Mouse (Mus musculus): Measurements from ENCODE around the gene Kcnip4.

Kcnip4 gene

DNA sequence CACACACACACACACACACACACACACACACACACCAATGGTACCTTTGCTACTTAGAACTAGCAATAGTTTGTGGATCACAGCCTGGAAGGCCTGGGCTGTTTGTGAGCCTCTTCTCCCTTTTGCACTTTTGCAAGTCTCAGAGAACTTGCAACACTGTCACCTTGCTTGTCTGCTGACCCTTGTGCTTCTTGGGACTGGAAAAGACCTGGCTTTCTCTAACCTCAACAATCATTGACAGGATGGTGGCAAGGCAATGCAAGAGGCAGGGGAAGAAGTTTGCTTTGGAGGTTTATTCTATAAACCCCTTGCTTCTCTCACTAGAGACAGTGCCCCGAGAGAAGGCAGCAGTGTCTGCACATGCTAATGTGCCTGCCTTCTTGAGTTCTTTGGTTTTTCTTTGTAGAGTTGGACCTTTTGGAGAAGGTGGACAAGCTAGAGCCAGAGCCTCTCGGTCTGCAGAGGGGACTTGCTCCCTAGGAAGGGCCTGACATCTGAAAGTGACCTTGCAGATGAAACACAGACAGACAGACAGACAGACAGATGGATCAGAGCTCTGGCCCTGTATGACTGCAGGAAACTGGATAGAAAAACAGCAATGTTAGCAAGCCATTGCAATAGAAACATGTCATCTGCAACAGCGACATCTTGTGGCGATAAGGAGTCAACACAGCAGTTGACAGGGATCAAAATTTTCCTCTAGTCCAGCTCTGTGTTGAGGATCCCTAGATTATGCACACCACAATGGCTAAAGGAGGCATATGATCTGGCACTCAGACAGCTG, 174.4 kb downstream of the Kcnip4 start:
- DNase-seq, result peak; percentile 6

GRCm38 (mm10) chr5:49349541-49349940, 175.2 kb downstream of the Kcnip4 start:
- no peak for DNase-seq

- no peak for DNase-seq
Measured at GRCm38 (mm10) chr5:49348511-49348910, 176.2 kb downstream of the Kcnip4 start.

DNA sequence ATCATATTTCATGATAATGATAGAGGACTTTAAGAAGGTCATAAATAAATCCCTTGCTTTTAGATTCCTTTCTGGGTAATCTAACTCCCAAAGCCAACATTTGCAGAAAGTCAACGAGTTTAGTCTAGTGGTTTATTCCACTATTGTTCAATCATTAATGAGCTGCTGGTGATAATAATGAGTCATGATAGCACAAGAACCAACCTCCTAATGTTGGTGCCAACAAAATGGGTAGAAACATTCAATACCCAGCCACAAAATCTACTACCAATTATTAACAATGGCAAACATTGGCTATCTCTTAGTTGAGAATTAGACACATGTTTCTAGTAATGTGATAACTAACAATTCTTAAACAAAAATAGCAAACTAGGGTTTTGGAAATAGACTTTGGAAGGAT, 180.1 kb downstream of the Kcnip4 start:
- DNase-seq, result no peak

DNA sequence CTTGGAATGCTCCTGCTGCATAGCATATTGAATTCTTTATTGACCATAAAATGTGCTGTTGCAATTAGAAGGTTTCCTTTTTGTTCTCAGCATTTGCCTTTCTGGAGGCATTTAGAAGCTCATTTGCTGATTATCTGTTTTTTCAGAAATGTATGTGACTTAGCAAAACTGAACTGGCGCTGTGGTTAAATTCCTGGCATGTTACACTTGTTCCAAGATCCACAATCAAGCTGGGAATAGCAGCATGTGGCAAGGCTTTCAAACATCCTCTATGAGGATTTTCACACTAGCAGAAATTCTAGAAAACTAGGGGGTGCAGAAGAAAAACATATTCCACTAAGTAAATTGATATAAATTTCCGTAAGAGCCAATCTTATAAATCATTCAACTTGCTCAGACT, 187.5 kb downstream of the Kcnip4 start:
- DNase-seq, result no peak

DNA sequence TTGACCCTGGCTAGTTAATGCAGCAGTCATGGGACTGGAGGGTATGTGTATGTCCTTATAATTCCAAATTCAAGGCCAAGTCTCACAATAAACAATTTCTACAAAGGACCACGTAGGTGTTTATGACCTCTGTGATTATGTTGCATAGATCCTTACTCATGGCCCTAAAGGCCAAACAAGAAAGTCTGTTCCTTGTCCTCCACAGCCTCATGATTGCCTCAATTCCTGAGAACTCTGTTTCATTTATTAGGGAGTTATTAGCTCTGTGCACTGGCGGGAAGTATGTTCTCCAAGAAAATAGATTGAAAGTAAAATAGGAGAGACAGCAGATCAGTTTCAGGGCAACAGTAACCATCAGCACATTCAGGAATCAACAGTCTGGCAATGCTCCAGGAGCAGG, 191.6 kb downstream of the Kcnip4 start:
- no peak for DNase-seq

DNA sequence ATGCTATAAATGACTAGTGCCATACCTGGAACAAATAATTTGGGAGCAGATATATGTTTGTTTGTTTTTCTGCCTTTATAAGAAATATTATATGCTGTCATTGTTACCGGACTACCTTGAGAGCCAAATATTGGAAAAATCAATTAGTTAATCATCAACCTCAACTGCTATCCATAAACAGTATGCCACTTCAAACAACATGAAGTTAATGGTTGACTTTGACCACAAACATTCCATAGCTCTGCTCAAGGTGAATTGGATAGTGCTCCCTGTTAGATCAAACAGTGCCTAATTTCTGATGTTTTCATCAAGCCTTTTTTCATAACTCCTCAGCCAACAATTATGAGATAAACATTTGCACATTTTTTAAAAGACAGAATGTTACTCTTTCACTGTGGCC, 195.7 kb downstream of the Kcnip4 start:
- DNase-seq, result no peak

DNA sequence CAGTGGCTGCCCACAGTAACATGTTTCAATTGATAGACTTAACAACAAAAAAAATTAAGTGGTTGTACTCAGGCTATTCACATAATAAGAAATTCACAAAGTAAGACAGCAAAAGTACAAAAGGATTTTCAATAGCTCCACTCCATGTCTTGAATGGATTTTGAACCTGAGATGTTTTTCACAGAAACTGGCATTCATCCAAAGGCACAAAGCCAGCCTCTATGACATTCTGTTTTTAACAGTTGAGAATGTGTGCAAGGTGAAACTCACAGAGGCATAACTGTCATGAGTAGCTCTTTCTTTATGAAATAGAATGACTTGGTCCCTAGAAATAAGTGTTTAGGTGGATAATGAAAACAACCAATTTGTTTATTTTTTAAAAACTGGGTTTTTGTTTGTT, 206.0 kb downstream of the Kcnip4 start:
- DNase-seq, result no peak

- no peak for DNase-seq
Measured at GRCm38 (mm10) chr5:49317869-49318268, 206.8 kb downstream of the Kcnip4 start.

DNA sequence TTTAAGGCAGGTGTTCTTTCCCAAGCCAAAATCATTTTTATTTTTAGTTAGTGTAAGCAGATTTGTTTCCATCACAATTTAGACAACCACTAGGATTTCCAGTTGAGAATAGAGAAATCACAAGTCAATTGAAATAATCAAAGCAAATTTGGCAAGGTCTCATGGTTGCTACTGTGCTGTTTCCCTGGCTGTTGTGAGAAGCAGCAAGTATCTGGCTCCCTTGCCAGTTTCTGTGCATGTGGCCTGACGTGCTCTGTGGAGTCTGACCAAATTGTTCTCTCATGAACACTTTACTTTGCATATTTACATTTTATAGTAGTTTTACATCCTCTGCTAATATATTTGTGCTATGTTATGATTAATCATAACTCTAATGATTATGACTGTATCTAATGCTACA, 217.9 kb downstream of the Kcnip4 start:
- no peak for DNase-seq

DNA sequence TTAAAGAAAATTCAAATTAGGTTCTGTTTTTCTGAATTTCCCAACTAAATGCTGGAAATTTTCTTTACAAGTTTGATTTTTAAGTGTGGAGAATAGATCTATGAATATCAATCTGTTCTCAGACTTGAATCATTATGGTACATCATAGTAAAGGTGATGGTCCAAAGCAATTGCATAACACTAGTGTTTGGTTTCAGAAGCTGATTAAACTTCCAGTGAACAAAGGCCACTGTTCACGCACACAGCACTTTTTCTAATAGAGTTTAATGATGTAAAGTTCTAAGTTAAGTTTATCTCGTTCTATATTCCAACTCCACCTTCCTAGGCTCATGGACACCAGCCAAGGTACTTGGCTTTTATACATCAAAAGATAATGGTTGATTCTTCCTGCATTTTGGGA, 219.4 kb downstream of the Kcnip4 start:
- no peak for DNase-seq

DNA sequence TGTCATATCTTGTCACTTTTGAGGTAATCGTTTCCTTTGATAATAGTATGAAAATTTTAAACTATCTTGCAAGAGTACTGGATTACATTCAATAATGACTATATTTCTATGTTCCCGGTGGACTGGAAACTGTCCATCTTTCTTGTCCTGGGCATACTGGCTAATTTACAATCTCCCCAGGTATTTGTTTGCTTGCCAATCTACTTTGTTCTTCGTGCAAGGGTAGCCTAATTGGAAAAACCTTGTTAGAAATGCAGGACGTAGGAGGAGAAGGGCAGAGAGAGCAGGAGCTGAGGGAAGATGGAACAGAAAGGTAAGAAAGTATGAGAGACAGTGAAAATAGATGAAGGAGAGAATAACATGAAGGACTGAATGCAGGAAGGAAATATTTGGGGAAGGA, 226.1 kb downstream of the Kcnip4 start:
- no peak for DNase-seq

GRCm38 (mm10) chr5:49292421-49292820, 232.3 kb downstream of the Kcnip4 start:
- DNase-seq, result no peak

GRCm38 (mm10) chr5:49291801-49292200, 232.9 kb downstream of the Kcnip4 start:
- no peak for DNase-seq

DNA sequence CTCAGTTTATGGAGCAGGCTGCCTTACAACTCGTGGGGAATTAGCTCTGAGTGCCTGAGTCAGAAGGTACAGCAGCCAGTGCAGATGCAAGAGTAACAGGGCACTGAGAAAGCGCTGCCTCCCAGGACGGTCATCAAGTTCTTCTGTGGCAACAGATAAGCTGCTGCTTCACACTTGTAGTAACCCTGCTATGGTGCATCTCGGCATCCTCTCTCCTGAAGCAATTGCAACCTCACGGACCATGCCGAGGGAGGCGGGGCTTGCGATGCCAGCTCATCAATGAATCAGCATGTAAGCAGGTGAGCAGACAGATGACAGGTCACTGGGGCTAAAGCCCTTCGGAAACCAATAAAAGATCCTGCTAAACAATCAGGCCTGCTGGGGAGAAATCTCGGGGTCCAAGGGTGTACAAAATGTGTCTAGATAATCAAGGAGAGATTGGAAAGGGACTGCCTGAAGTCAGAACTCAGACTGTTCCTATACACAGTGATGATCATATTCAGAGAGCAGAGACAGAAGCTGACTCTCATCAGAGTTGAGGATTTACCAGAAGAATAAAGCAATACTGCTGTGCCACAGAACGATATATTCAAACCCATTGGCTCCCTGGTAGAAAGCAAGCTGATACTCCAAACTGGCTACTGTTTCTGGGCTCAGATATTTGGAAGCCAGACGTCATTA, 239.1 kb downstream of the Kcnip4 start:
- no peak for DNase-seq

DNA sequence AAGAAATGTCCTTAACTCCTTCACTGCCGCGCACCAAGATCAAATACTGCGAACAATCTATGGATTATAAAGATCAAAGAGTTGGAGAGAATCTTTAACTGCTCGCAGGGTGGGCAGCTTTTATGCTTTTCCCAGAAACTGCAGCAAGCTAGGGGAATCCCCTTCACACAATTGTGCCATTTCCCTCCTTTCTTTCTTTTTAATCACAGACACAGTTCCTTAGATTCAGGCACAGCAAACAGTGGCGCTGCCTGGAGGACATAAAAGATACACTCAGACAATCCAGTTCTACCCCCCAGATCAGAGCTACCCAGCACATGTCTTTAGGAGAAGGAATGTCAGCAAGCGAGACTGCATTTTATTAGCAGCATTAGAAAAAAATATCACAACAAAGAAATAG, 239.9 kb downstream of the Kcnip4 start:
- no peak for DNase-seq

DNA sequence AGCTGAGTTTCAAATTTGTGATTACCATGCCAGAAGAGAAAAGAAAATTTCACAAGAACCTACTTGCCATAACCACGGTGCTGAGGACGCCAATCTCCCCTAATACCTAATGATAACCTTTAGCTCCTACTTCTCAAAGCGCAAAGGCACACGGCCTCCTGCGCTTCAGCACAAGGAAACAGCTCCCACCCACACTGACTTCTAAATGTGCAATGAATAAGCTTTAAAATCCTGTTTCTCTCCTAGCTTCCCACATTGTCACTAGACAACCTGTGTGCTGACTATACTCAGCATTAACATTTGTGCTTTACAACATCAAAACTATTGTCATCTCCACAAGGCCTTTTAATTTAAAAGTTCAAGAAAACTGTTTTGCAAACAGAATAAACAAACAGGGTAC, 241.3 kb downstream of the Kcnip4 start:
- no peak for DNase-seq

DNA sequence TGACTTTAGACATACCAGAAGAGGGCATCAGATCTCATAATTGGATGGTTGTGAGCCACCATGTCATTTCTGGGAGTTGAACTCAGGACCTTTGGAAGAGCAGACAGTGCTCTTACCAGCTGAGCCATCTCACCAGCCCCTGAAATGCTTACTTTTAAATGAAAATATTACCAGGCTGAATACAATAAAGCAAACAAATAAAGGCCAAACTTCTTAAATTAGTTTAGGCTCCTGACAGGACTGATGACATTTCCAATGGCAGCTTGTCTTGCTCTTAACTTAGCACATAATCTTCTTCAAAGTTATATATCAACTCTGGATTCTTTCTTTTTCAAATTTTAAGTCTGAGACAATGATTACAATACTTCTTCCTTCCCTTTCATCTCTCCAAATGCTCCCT, 252.8 kb downstream of the Kcnip4 start:
- DNase-seq, result no peak

DNA sequence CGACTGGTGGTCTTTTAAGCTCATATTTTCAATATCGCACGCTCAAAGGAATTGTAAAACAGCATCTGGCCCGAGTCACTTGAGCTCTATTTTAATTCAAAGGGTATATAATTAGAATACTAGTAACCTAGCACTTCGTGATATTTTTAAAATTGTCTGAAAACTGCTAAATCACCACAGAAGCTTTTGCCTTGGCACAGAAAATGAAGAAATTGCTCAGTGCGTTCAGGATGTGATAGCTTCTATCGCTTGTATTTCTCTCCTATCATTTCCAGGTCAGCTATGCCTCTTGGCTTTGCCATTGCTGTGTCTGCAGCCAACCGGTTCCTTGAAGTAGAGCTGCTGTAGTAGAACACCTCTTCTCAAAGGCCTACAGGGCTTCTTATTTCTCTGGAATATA, 255.9 kb downstream of the Kcnip4 start:
- DNase-seq, result no peak

GRCm38 (mm10) chr5:49259356-49259755, 265.4 kb downstream of the Kcnip4 start:
- no peak for DNase-seq

GRCm38 (mm10) chr5:49256850-49257249, 267.9 kb downstream of the Kcnip4 start:
- no peak for DNase-seq

GRCm38 (mm10) chr5:49255983-49256382, 268.7 kb downstream of the Kcnip4 start:
- DNase-seq, result no peak

DNA sequence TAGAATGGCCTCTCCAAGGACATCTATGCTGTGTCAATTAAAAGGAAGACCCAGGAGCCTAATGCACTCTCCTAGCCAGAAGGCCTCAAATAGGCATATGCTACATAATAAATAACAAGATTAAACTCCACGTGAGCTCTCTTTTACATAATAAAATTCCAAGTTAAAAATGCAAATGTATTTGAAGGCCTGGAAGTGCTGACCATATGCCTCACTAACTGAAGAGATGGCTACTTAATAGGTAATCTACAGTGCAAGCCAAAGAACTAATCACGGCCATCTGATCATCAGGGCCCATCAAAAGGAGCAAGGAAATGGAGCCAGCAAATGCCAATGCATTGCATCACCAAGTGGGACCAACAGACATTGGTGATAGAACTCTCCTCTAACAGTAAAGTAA, 277.6 kb downstream of the Kcnip4 start:
- no peak for DNase-seq

- DNase-seq, result no peak
Measured at GRCm38 (mm10) chr5:49244414-49244813, 280.3 kb downstream of the Kcnip4 start.

DNA sequence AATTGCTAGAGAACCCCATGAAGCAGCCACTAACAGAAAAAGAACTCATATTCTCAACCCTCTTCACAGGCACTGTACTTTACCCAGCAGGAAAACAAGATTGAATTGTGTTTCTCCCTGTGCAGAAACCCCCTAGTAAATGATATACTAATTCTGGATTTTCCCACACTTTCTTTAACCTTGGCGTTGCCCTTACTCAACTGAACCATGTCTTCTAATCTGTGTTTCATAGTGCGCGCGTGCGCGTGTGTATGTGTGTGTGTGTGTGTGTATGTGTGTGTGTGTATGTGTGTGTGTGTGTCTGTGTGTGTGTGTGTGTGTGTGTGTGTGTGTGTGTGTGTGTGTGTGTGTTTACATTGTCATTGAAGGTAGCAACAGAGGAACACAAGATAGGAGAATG, 283.0 kb downstream of the Kcnip4 start:
- no peak for DNase-seq
